Mouse (Mus musculus) gastrocnemius, postnatal 36 days (tissue): ENCODE results near the gene Thada. TPM values are rescaled to one million over a fixed set of nuclear protein-coding genes. Genes with fewer than 3 reads are reported as not detected.

ENCODE experiments used
- DNase-seq, 2 experiments: peaks; one replicate each; pipeline ENCODE4 v3.0.0; 2022
- intact Hi-C: fragments of 180-260 bp; cut with DNase I; formaldehyde crosslinking; loops from one replicate; pipeline ENCODE4 v1.15.1; 2025
- total RNA-seq, 2 experiments: library from RNA; stranded (reverse); gene quantifications; 2 replicates each; pipeline ENCODE4 v1.2.3; 2021

Thada gene
- total RNA-seq, 2 experiments from 2014 or later: 4.3 to 5.8 TPM

GRCm38 (mm10) chr17:84266161-84266948 lies 199.7 kb downstream of the Thada start:
- intact Hi-C loops: no loop called here
- DNase-seq: no peak

GRCm38 (mm10) chr17:84265480-84266130 lies 200.4 kb downstream of the Thada start:
- intact Hi-C loops: no loop called here
- no peak for DNase-seq

GRCm38 (mm10) chr17:84264305-84264704 lies 201.7 kb downstream of the Thada start:
- DNase-seq: no peak
- intact Hi-C loops: no loop called here

GRCm38 (mm10) chr17:84263591-84263990 lies 202.4 kb downstream of the Thada start:
- no peak for DNase-seq
- intact Hi-C loops: no loop called here

GRCm38 (mm10) chr17:84262325-84262979 lies 203.6 kb downstream of the Thada start:
- intact Hi-C loops: no loop called here
- no peak for DNase-seq

- no peak for DNase-seq
- intact Hi-C loops: no loop called here
Measured at GRCm38 (mm10) chr17:84261010-84261409, 205.0 kb downstream of the Thada start.

- intact Hi-C loops: no loop called here
- no peak for DNase-seq
Measured at GRCm38 (mm10) chr17:84260226-84260625, 205.8 kb downstream of the Thada start.

GRCm38 (mm10) chr17:84258638-84259261 lies 207.3 kb downstream of the Thada start:
- intact Hi-C loops: no loop called here
- no peak for DNase-seq

- DNase-seq: no peak
- intact Hi-C loops: no loop called here
Measured at GRCm38 (mm10) chr17:84257927-84258532, 208.0 kb downstream of the Thada start.

- no peak for DNase-seq
- intact Hi-C loops: no loop called here
Measured at GRCm38 (mm10) chr17:84256278-84256819, 209.7 kb downstream of the Thada start.

GRCm38 (mm10) chr17:84255841-84256240 lies 210.2 kb downstream of the Thada start:
- DNase-seq: no peak
- intact Hi-C loops: no loop called here

- no peak for DNase-seq
- intact Hi-C loops: no loop called here
Measured at GRCm38 (mm10) chr17:84251426-84251825, 214.6 kb downstream of the Thada start.

GRCm38 (mm10) chr17:84244182-84244920 lies 221.7 kb downstream of the Thada start:
- intact Hi-C loops: no loop called here
- DNase-seq: no peak

- no peak for DNase-seq
- intact Hi-C loops: no loop called here
Measured at GRCm38 (mm10) chr17:84243759-84244158, 222.2 kb downstream of the Thada start.

GRCm38 (mm10) chr17:84241308-84241957 lies 224.6 kb downstream of the Thada start:
- intact Hi-C loops: no loop called here

GRCm38 (mm10) chr17:84239679-84240292 lies 226.2 kb downstream of the Thada start:
- intact Hi-C loops: no loop called here
- DNase-seq: no peak

More at GRCm38 (mm10) chr17:84241308-84241957, 224.6 kb downstream of the Thada start:
- DNase-seq: no peak

- intact Hi-C loops: no loop called here
- no peak for DNase-seq
Measured at GRCm38 (mm10) chr17:84238174-84238573, 227.8 kb downstream of the Thada start.

- intact Hi-C loops: no loop called here
- no peak for DNase-seq
Measured at GRCm38 (mm10) chr17:84236781-84237557, 229.0 kb downstream of the Thada start.
